Mouse (Mus musculus): ENCODE results near the gene Ncln.

Gene Ncln

GRCm38 (mm10) chr10:81489941-81490340 lies 6.3 kb downstream of the Ncln start:
- DNase-seq (ENCODE audit: low spot score in 2 of 2), result peak in 1 of 2 experiments; percentile 1

GRCm38 (mm10) chr10:81488081-81488480 lies 8.1 kb downstream of the Ncln start:
- no peak for DNase-seq (ENCODE audit: low spot score in 2 of 2)

- DNase-seq (ENCODE audit: low spot score in 2 of 2), result no peak
Observed at GRCm38 (mm10) chr10:81486496-81486895, 9.7 kb downstream of the Ncln start.

GRCm38 (mm10) chr10:81485479-81486018 lies 10.6 kb downstream of the Ncln start:
- DNase-seq (ENCODE audit: low spot score in 2 of 2), result no peak

- no peak for DNase-seq (ENCODE audit: low spot score in 2 of 2)
Observed at GRCm38 (mm10) chr10:81485060-81485449, 11.1 kb downstream of the Ncln start.

- DNase-seq (ENCODE audit: low spot score in 2 of 2), result no peak
Observed at GRCm38 (mm10) chr10:81484441-81485059, 11.6 kb downstream of the Ncln start.

GRCm38 (mm10) chr10:81483983-81484382 lies 12.2 kb downstream of the Ncln start:
- DNase-seq (ENCODE audit: low spot score in 2 of 2), result peak in 1 of 2 experiments; percentile 65

- peak; percentile 68 to 74 for DNase-seq (ENCODE audit: low spot score in 2 of 2)
Observed at GRCm38 (mm10) chr10:81482533-81482889, 13.7 kb downstream of the Ncln start, which contains the start of gene Celf5. Gene Celf5, minus strand, starts transcription at chr10:81482709.

- DNase-seq (ENCODE audit: low spot score in 2 of 2), result no peak
Observed at GRCm38 (mm10) chr10:81481605-81482532, 14.3 kb downstream of the Ncln start.

- DNase-seq (ENCODE audit: low spot score in 2 of 2), result no peak
Observed at GRCm38 (mm10) chr10:81474461-81474860, 21.7 kb downstream of the Ncln start.

GRCm38 (mm10) chr10:81473003-81473451 lies 23.2 kb downstream of the Ncln start:
- peak; percentile 93 to 94 for DNase-seq (ENCODE audit: low spot score in 2 of 2)

GRCm38 (mm10) chr10:81472403-81473002 lies 23.7 kb downstream of the Ncln start:
- no peak for DNase-seq (ENCODE audit: low spot score in 2 of 2)

- no peak for DNase-seq (ENCODE audit: low spot score in 2 of 2)
Observed at GRCm38 (mm10) chr10:81470454-81470853, 25.7 kb downstream of the Ncln start.

- peak; percentile 79 to 81 for DNase-seq (ENCODE audit: low spot score in 2 of 2)
Observed at GRCm38 (mm10) chr10:81469253-81469652, 26.9 kb downstream of the Ncln start.

- DNase-seq (ENCODE audit: low spot score in 2 of 2), result no peak
Observed at GRCm38 (mm10) chr10:81467670-81468235, 28.4 kb downstream of the Ncln start.

GRCm38 (mm10) chr10:81466881-81467280 lies 29.3 kb downstream of the Ncln start:
- no peak for DNase-seq (ENCODE audit: low spot score in 2 of 2)

- no peak for DNase-seq (ENCODE audit: low spot score in 2 of 2)
Observed at GRCm38 (mm10) chr10:81466066-81466465, 30.1 kb downstream of the Ncln start.

- no peak for DNase-seq (ENCODE audit: low spot score in 2 of 2)
Observed at GRCm38 (mm10) chr10:81465265-81465645, 30.9 kb downstream of the Ncln start.

GRCm38 (mm10) chr10:81464405-81465264 lies 31.6 kb downstream of the Ncln start:
- no peak for DNase-seq (ENCODE audit: low spot score in 2 of 2)

GRCm38 (mm10) chr10:81463531-81463930 lies 32.7 kb downstream of the Ncln start:
- DNase-seq (ENCODE audit: low spot score in 2 of 2), result peak in 1 of 2 experiments; percentile 4

GRCm38 (mm10) chr10:81462917-81463316 lies 33.3 kb downstream of the Ncln start:
- peak; percentile 5 to 6 for DNase-seq (ENCODE audit: low spot score in 2 of 2)

Measured in right cerebral cortex, adult 2 months (tissue).